Mouse (Mus musculus): Measurements from ENCODE around the gene Perm1.

The Perm1 gene

DNA sequence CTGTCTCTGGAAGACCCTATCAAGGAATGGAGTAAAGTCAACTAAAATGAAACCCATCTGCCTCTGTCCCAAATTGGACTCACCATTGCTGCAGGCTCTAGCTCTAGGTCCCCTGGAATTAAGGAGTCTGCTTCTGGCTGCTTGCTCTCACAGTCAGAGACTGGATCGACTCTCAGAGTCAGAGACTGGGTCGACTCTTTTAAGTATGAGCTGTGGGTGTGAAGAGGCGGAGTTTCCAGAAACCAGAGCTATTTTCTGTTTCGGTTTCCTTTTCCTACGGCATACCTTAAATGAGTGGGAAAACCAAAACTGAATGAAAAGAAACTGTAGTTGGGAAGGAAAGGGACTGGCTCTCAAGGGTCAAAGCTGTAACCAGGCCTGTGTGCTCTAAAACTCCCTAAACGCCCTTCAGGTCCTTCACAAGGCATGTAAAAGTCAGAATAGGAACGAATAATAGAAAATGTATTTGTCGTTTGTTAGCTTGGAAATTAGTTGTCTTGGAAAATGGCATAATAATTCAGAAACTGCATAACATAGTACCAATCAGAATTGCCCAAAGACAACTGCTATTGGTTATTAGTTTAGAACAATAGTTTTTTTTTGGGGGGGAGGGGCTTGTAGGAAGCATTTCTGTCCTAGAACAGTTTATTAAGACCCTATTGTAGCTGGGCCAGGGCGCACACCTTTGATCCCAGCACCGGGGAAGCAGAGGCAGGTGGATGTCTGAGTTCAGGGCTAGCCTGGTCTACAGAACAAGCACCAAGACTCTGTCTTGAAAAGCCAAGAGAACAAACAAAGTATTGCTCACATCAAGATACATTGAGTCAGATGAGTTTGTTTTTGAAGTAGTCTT lies 14.8 kb upstream of the Perm1 start, which contains the start of gene Isg15:
TSS of gene Isg15 (minus strand) at position 196 of the 853 bp plus-strand sequence.
- DNase-seq (ENCODE audit: low spot score in 2 of 2), result peak; percentile 32 to 58

DNA sequence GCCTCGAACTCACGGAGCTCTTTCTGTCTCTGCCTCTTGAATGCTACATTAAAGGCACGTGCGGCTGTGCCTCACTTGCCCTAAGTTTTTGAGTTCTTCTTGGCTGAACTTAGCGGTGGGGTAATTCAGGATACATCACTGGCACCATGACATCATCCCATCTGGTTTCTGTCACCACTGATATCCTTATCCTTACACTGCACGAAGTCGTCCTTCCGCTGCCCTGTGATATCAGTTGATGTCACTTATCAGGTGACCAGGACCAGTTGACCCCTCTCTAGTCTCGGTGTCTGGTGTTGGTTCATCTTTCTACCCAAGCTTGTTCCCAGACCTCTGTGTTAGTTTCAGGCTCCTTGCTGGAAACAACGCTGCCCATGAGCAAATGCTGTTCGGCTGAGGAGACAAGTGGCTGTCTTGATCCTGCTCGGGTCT lies 13.2 kb upstream of the Perm1 start:
- peak; percentile 42 to 66 for DNase-seq (ENCODE audit: low spot score in 2 of 2)

DNA sequence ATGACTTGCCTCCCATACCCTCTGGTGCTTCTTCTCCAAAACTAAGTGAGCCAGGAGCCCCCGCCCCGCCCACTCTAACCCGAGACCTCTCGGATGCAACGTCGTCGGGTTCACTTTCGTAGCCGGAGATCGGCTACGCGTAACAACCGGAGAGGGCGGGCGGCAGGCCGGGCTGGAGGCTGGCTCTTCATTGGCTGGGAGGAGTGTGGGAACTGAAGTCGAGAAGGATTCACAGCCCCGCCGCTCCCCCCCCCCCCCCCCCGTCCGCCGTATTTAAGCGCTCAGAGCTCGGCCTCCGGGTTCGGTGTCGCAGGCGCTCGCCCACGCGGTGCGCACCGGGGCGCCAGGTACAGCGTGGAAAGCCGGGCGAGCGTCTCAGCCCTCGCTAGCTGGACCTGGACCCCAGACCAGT lies 12.7 kb upstream of the Perm1 start, which contains the start of gene AW011738:
TSS of gene AW011738 (plus strand) at position 304 of the 412 bp plus-strand sequence.
- DNase-seq (ENCODE audit: low spot score in 2 of 2), result peak; percentile 80 to 82

- DNase-seq (ENCODE audit: low spot score in 2 of 2), result no peak
These were observed 12.1 kb upstream of the Perm1 start for GRCm38 (mm10) chr4:156203413-156204131.

- no peak for DNase-seq (ENCODE audit: low spot score in 2 of 2)
These were observed 6.8 kb upstream of the Perm1 start for GRCm38 (mm10) chr4:156208872-156209271.

DNA sequence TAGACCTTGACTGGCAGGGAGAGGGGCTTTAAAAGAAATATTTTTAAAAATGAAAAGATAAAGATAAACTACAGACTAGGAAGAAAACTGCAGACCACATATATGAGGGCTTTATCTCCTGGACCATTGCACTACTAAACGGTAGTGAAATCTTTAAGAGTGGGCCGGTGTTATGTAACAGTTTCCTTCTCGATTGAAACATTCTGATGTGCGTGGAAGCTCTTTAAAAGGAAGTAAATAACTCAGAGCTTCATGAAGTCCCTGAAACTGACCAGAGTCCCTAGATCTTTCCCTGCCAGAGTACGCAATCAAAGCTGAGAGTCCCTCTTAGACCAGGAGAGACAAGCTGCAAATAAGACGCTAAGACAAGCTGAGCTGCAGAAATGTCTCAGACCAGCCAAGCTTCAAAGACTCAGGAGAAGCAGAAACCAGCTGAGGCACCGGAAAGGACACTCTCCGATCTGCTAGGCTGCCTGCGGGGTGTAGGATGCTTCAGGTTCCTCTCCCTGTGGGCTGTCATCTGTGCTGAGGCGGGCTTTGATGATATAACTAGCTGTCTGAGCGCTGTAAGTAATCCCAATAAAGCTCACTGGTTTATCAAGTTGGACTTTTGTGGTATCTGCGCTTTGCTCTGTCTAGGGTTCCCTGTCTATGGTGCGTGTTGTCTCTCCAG lies 5.6 kb upstream of the Perm1 start:
- no peak for DNase-seq (ENCODE audit: low spot score in 2 of 2)

- no peak for DNase-seq (ENCODE audit: low spot score in 2 of 2)
These were observed 2.5 kb upstream of the Perm1 start for GRCm38 (mm10) chr4:156213134-156213533.

- no peak for DNase-seq (ENCODE audit: low spot score in 2 of 2)
These were observed 528 bp downstream of the Perm1 start for GRCm38 (mm10) chr4:156216196-156216595.

DNA sequence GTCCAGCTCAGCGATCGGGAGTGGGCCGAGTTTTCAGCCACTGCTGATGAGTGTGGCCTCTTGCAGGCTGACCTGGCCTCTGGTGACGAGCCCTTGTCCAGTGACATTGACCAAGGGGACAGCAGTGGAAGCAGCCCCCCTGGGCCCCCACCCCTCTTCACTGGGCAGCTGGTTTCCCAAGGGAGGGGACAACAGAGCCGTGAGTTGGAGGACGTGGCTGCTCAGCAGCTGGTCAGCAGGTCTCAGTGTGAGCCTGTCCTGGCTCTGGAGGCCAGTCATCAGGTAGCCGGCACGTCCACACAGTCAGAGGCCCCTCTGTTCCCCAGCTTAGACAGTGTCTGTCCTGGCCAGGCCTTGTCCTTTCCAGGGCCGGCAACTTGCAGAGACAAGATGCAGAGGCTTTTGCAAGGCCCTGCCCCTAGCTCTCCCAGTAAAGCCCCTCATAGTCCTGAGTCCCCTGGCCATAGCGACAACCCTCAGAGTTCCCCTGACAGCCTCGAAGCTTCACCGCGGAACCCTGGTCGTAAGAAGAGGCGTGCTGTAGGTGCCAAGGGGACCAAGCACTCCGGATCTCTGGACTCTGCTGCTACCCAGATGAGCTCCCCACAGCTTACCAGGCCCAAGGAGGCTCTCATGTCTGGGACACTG lies 1.5 kb downstream of the Perm1 start:
- DNase-seq (ENCODE audit: low spot score in 2 of 2), result no peak

GRCm38 (mm10) chr4:156217838-156218237 lies 2.2 kb downstream of the Perm1 start:
- peak in 1 of 2 experiments; percentile 22 for DNase-seq (ENCODE audit: low spot score in 2 of 2)

- DNase-seq (ENCODE audit: low spot score in 2 of 2), result no peak
These were observed 4.3 kb downstream of the Perm1 start for GRCm38 (mm10) chr4:156219936-156220335.

DNA sequence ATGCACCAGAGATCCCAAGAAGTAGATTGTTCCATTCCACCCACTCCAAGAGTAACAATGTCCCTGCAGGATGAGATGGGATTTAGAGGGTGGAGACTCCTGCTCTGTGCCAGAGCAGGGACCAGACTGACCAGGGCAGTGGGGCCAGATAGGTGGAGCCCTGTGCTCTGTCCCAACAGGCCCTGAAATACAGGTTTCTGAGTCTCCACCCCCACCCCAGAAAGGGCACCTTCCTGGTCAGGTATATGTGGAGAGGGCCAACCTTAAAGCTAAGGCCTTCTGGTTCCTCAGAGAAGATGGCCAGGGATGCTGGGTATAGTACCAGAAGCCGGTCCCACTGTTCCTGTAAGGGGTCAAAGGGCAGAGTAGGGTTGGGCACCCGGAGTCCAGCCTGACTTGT lies 8.6 kb downstream of the Perm1 start:
- no peak for DNase-seq (ENCODE audit: low spot score in 2 of 2)

GRCm38 (mm10) chr4:156227752-156228392 lies 12.2 kb downstream of the Perm1 start:
- DNase-seq (ENCODE audit: low spot score in 2 of 2), result no peak

DNA sequence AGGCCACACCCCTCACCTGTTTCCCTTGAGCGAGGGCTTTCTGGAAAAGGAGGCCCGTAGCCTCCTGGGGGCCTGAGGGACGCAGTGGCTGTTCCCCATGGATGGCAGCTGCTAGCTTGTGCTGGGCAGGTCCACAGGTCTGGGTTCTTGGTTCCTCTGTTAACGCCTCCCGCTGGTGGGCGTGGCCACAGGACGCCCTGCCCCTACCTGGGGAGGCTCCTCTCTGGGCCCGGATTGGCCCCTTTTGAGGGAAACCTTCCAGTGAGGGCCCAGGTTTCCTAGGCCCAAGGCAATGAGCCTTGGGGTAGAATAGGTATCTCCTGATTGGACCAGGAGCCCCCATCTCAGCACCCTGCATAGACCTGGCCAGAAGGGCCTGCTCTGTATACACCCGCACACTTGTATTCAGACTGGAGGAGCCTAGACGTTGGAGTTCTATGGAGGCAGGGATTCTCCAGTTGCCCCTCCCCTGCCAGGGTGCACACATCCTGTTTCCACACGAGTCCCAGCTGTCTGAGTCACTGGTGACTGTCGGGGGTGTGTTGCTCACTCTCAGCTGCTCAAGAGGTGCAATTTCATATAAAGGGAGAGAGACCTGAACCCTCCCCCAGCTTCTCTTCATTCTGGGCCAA lies 12.8 kb downstream of the Perm1 start:
- no peak for DNase-seq (ENCODE audit: low spot score in 2 of 2)

DNA sequence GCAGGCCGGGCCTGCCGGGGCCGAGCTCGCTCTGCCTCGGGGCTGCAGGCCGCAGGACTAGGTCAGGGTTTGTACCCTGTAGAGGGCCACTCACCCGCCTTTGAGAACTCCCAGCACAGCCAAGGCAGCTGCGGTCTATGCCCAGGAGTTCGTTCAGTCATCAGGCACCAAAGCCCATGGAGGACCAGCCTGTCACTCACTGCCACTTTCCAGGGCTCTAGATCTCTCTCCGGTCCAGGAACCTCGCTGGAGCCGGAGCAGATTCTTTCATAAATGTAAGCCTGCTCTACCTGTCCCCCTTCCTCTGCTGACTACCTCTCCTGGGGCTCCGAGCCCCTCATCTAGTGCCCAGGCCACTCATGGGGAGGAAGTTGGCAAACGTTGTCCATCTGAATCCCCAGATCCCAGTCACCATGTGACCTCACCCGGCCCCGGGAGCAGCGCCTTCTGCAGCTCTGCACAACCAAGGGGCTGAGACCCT lies 18.4 kb downstream of the Perm1 start:
- no peak for DNase-seq (ENCODE audit: low spot score in 2 of 2)

GRCm38 (mm10) chr4:156234701-156235213 lies 19.1 kb downstream of the Perm1 start, which contains the start of gene Plekhn1:
TSS of gene Plekhn1 (minus strand) at chr4:156234857.
- peak; percentile 73 to 76 for DNase-seq (ENCODE audit: low spot score in 2 of 2)

- no peak for DNase-seq (ENCODE audit: low spot score in 2 of 2)
These were observed 19.7 kb downstream of the Perm1 start for GRCm38 (mm10) chr4:156235360-156235770.

- peak; percentile 90 to 91 for DNase-seq (ENCODE audit: low spot score in 2 of 2)
These were observed 20.3 kb downstream of the Perm1 start, which contains the start of gene Noc2l for GRCm38 (mm10) chr4:156235808-156236533. TSS of gene Noc2l (plus strand) at chr4:156236010.
